Mouse (Mus musculus) intestine, embryonic 16.5 days (tissue): ENCODE data around the gene Dagla. TPM values are rescaled to one million over a fixed set of nuclear protein-coding genes. Genes with fewer than 3 reads are reported as not detected.
A peak's percentile ranks its signal among the peaks of the same experiment; 100 is the strongest.

Experiments used
- ATAC-seq: fragments of 200-750 bp; cut with Nextera tagmentation; 2 replicates; pipeline ENCODE4 v1.8.0; 2017; ENCODE audit warnings: moderate TSS enrichment, moderate library complexity
- H3K27ac ChIP-seq: fragments of 300-500 bp; sonication (generic); 2 replicates; pipeline ENCODE4 v1.5.1; 2014; ENCODE audit warnings: mild to moderate bottlenecking, low read length
- H3K27me3 ChIP-seq: fragments of 300-500 bp; sonication (generic); replicated peaks from 2 replicates; pipeline ENCODE4 v1.6.1; 2014; ENCODE audit warnings: low read length, control low read depth, mixed read lengths; ENCODE audit not compliant: control insufficient read depth, insufficient read depth
- H3K36me3 ChIP-seq: fragments of 300-500 bp; sonication (generic); 2 replicates; pipeline ENCODE4 v1.6.1; 2014; ENCODE audit warnings: low read length, control low read depth; ENCODE audit not compliant: control insufficient read depth, insufficient read depth
- H3K4me1 ChIP-seq: fragments of 300-500 bp; sonication (generic); 2 replicates; pipeline ENCODE4 v1.6.1; 2014; ENCODE audit warnings: low read length, control low read depth, mixed read lengths; ENCODE audit not compliant: control insufficient read depth, insufficient read depth
- H3K4me2 ChIP-seq: fragments of 300-500 bp; sonication (generic); 2 replicates; pipeline ENCODE4 v1.6.1; 2014; ENCODE audit warnings: low read depth, low read length, control low read depth
- H3K4me3 ChIP-seq: fragments of 300-500 bp; sonication (generic); 2 replicates; pipeline ENCODE4 v1.5.1; 2014; ENCODE audit warnings: mild to moderate bottlenecking, low read length
- H3K9ac ChIP-seq: fragments of 300-500 bp; sonication (generic); 2 replicates; pipeline ENCODE4 v1.6.1; 2014; ENCODE audit warnings: low read depth, low read length
- H3K9me3 ChIP-seq: fragments of 300-500 bp; sonication (generic); 2 replicates; pipeline ENCODE4 v1.6.1; 2016; ENCODE audit warnings: low read length, control low read depth; ENCODE audit not compliant: control insufficient read depth
- WGBS: fragments of 180-500 bp; shearing (Covaris S2); extraction: QIAGEN DNeasy Blood & Tissue Kit; methylation state at CpG from one replicate; pipeline ENCODE4 v1.1.7; 2014; 5-methylcytosine and 5-hydroxymethylcytosine counted together
- polyA plus RNA-seq: library from polyadenylated mRNA; unstranded; fragments of >200 nt; fragmentation: Nextera tagmentation; extraction: Ambion mirVana; gene quantifications from 2 replicates; pipeline ENCODE4 v1.2.1, GENCODE M21; 2015

The Dagla gene
- polyA plus RNA-seq, 1 experiment from 2014 or later = 2.6 TPM

DNA sequence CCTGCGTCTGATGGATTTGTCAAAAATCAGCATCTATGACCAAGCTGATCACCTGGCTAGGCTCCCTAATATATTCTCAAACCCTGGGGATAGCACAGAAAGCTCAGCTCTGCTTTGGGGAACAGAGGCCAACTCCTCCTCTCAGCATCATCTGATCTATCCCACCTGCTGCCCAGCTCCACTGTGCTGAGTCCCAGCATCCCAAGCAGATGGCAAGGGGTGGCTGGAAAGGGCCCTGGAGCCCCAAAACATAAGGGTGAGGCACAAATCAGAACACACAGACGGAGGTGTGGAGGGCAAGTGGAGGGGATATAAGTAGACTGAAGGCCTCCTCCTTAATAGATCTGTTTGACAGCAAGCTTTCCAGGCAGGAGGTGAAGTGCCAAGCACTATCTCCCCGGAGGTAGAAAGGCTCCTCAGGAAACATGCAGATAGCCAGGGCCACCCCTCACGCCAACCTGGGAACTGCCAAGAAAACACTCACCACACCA is 2.8 kb downstream of the Dagla start:
- H3K4me1 ChIP-seq = peaks cover 24% of the 10 kb centered on the region
- WGBS = 84% methylated on average over 4 of the region's 4 CpGs
- H3K27ac ChIP-seq = no peak overlapping the region
- H3K9ac ChIP-seq = no peak overlapping the region
- no peaks in the 10 kb centered on the region for H3K9me3 ChIP-seq
- H3K27me3 ChIP-seq = no peaks in the 10 kb centered on the region
- H3K4me3 ChIP-seq = no peak overlapping the region
- no peaks in the 10 kb centered on the region for H3K36me3 ChIP-seq
- no peak for ATAC-seq
- no peak overlapping the region for H3K4me2 ChIP-seq

DNA sequence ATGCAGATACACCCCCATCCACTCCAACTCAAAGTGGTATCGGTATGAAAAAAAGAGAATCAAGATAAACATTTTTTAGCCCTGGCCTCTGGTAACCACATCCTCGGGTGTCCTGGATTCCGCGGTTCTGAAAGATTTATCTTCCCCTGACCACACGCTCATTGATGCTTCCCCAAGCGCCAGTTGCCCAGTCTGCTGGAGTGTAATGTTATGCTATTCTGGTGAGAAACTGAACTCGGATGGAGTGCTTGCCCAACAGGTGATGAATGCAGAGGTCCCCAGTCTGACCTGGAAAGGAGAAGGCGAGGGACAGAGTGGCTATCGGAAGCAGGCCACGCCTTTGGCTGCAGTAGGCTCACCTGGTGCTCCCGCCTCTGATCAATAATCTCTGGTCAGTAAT is 3.4 kb downstream of the Dagla start:
- WGBS = 57% methylated on average over 11 of the region's 11 CpGs
- peaks cover 30% of the 10 kb centered on the region for H3K4me1 ChIP-seq

DNA sequence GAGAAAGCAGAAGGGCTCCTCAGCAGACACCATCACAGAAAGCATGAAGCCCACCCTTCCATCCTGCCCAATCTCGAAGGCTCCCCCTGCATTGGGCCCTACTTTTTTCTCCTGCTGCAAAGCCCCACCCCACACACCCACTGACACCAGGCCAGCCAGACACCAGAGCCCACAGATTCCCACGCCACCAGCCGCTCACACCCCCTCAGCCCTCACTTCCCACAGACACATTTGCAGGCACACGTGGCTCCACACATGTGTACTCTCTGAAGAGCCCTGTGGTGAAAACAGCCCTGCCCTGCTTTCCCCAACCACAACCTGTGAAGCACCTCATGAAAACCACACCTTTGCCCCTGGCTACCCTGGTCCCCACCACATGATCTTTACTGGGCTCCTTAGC is 3.9 kb downstream of the Dagla start:
- WGBS = 67% methylated on average over 4 of the region's 4 CpGs
- H3K27me3 ChIP-seq = no peaks in the 10 kb centered on the region
- H3K36me3 ChIP-seq = no peaks in the 10 kb centered on the region
- ATAC-seq = no peak
- H3K9ac ChIP-seq = no peak overlapping the region
- H3K4me2 ChIP-seq = no peak overlapping the region
- peaks cover 35% of the 10 kb centered on the region for H3K4me1 ChIP-seq
- H3K27ac ChIP-seq = no peak overlapping the region
- H3K4me3 ChIP-seq = no peak overlapping the region
- no peaks in the 10 kb centered on the region for H3K9me3 ChIP-seq

More for the DNA sequence above, 3.4 kb downstream of the Dagla start:
- ATAC-seq = no peak
- H3K4me3 ChIP-seq = no peak overlapping the region
- H3K9me3 ChIP-seq = no peaks in the 10 kb centered on the region
- no peaks in the 10 kb centered on the region for H3K27me3 ChIP-seq
- H3K36me3 ChIP-seq = no peaks in the 10 kb centered on the region
- H3K4me2 ChIP-seq = no peak overlapping the region
- H3K27ac ChIP-seq = no peak overlapping the region
- no peak overlapping the region for H3K9ac ChIP-seq

DNA sequence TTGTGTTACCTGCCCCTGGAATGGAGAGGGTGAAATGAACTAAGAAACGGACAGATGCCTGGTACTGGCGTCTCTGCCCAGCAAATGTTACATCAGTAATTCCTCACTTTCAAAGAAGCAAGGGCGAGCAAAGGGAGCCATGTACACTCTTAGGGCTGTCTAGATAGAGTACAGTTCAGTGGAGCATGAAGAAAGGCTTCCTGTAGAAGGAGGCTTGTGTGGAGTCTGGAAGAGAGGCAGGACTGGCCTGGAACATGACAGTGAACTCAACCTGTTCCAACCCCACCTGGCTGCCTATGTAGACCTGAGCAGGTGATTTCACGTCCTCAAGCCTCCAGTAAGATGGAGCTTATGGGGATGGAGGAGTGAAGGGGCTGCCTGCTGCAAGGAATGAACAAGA is 6.4 kb downstream of the Dagla start:
- 78% methylated on average over 4 of the region's 4 CpGs for WGBS
- no peak overlapping the region for H3K4me3 ChIP-seq
- H3K27me3 ChIP-seq = no peaks in the 10 kb centered on the region

DNA sequence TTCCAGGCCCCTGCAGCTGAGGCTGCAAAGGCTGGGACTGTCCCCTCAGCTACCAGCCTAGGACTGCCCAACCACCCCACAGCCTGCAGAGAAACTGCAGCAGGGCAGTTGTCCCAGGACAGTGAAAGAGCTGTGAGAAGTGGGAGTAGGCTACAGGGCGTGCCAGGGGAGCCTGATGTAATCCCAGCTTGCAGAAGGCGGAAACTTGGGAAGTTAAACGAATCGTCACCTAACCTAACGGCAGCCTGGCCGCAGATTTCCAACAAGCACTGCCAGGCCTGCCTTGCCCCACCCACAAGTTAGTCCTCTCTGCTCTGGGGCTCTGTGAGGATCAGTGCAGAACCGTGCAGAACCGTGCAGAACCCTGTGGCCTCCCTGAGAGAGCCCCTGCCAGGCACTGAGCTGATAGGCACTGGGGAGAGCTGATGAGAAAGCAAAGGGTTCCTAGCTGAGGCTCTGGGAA is 7.6 kb downstream of the Dagla start:
- ATAC-seq = peak; percentile 68
- Histone ChIP-seq H3K27ac (peak overlapping the region; percentile 90), H3K27me3 (no peaks in the 10 kb centered on the region), H3K4me1 (peaks cover 54% of the 10 kb centered on the region), H3K9me3 (no peaks in the 10 kb centered on the region), H3K36me3 (no peaks in the 10 kb centered on the region), H3K4me2 (peak overlapping the region; percentile 16; the same call in 1 of the 2 replicates), H3K4me3 (no peak overlapping the region), H3K9ac (peak overlapping the region; percentile 61)
- WGBS = 19% methylated on average over 8 of the region's 8 CpGs

More for the DNA sequence above, 6.4 kb downstream of the Dagla start:
- Histone ChIP-seq H3K27ac (0 out of 2 replicates have a peak overlapping the region, but pooled peaks have one; percentile 13), H3K9me3 (no peaks in the 10 kb centered on the region), H3K36me3 (no peaks in the 10 kb centered on the region), H3K9ac (no peak overlapping the region), H3K4me1 (peaks cover 46% of the 10 kb centered on the region), H3K4me2 (no peak overlapping the region)
- no peak for ATAC-seq

DNA sequence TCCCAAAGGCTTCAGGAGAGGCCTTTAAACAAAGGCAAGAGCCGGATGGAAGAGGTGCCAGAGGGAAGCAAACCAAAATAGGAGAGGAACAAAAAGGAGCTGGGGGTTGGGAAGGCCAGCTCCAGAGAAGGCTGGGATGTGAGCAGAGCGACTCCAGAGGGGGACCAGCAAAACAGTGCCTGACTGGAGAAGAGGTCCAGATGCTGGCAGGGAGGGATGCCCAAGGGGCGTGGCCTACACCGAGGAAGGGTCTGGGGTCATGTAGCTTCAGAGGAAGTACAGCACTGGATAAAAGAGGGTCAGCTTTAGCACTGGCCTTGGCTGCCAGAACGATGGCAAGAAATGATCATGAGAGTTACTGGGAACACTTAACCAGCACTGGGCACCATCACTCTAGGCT is 8.4 kb downstream of the Dagla start:
- H3K9ac ChIP-seq = peak overlapping the region; percentile 61; the same call in 1 of the 2 replicates
- no peak overlapping the region for H3K4me2 ChIP-seq
- ATAC-seq = peak; percentile 5; the same call in 1 of the 2 replicates
- WGBS = 39% methylated on average over 5 of the region's 5 CpGs
- peaks cover 62% of the 10 kb centered on the region for H3K4me1 ChIP-seq
- peak overlapping the region; percentile 90 for H3K27ac ChIP-seq
- H3K9me3 ChIP-seq = no peaks in the 10 kb centered on the region
- H3K27me3 ChIP-seq = no peaks in the 10 kb centered on the region
- H3K4me3 ChIP-seq = no peak overlapping the region
- H3K36me3 ChIP-seq = no peaks in the 10 kb centered on the region

DNA sequence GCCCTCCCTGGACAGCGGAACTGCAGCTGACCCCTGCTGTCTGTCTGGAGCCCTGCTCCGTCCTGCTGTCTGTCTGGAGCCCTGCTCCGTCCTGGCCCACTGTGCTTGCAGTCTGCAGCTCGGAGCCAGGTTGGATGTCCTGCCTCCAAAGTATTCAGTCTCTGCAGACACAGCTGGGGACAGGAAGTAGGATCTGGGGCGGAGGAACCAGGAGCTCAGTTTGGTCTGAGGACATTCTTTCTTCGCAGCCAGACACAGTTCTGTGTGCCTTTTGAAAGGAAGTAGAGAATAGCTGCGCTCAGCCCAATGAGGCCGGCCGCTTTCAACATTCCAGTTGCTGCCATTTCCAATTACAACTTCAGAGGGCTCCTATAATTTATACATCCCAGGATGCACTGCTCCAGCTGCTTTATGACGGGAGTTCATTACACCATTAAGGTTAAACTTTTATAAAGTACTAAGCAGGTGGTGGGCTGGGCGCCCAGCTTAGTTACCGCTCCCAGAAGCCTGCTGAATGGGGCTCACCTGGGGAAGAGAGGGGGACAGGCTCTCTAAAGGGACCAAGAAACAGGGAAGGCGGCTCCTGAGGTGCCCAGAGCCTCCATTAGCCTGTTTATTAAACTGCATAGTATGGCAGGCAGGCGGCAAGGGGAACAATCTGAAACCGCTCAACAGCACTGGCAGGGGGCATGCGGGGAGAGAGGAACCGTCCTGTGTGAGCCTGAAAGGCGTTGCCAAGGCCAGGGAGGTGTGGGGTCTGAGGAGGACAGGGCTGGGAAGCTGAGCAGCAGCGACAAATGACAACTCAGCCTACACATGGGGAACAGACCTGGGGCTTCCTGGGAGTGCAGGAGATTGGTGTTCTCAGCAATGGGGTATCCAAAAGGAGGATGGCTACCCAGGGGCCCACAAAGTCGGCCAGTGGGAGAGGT is 9.8 kb downstream of the Dagla start:
- Histone ChIP-seq H3K4me1 (peaks cover 75% of the 10 kb centered on the region), H3K4me2 (peak overlapping the region; percentile 31; the same call in 1 of the 2 replicates)

DNA sequence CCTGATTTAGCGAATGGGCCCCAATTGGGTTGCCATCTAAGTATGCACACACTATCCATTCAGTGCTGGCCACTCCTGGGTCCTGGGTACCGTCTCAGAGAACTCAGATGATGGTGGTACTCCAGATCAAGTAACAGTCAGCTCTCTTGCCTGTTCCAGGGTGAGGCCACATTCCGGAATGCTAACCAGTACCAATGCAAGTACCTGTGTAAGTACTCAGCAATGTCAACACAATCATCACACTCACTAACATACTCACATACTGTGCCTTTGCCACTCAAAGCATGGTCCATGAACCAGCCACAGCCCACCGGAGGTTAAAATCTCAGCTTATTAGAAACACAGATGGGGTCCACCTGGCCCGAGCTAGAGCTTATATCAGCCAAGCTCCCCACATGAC is 10.7 kb downstream of the Dagla start:
- ATAC-seq = no peak
- Histone ChIP-seq H3K9ac (no peak overlapping the region; the same call in 1 of the 2 replicates), H3K4me3 (no peak overlapping the region), H3K36me3 (no peaks in the 10 kb centered on the region), H3K4me2 (no peak overlapping the region), H3K9me3 (no peaks in the 10 kb centered on the region), H3K27me3 (no peaks in the 10 kb centered on the region), H3K27ac (peak overlapping the region; percentile 90; the same call in 1 of the 2 replicates), H3K4me1 (peaks cover 81% of the 10 kb centered on the region)
- WGBS = 81% methylated on average over 5 of the region's 5 CpGs

More for the DNA sequence above, 9.8 kb downstream of the Dagla start:
- Histone ChIP-seq H3K4me3 (no peak overlapping the region), H3K27ac (peak overlapping the region; percentile 90), H3K36me3 (no peaks in the 10 kb centered on the region), H3K9me3 (no peaks in the 10 kb centered on the region), H3K27me3 (no peaks in the 10 kb centered on the region), H3K9ac (peak overlapping the region; percentile 54)
- ATAC-seq = 0 out of 2 replicates have a peak, but pooled peaks have one; percentile 8
- 36% methylated on average over 20 of the region's 20 CpGs for WGBS

DNA sequence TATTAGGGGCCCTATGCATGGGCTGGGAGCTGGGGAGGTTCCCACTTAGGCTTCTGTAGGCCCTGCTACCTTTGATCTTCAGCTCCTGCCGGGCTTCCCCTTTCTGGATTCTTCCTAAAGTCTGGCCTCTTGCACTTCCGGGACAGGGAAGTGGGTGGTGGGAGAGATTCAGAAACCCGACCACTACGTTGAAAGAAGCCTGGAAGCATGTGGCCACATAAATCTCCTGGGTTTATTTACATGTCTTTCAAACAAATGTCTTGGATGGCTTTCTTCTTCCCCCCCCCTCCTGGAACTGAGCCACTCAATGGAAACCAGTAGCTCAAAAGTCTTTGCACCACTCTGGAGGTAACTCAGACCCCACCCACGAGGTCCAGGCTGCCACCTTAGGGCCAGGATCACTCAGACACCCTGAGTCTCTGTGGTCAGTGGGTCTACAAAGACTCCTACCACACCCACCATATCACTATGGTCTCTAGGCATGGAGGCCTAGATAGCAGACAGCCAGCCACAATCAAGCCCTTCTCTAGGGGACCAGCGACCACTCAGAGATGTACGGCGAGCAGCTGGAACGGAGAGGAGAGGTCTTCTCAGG is 12.7 kb downstream of the Dagla start:
- Histone ChIP-seq H3K27me3 (no peaks in the 10 kb centered on the region), H3K4me3 (no peak overlapping the region), H3K9me3 (no peaks in the 10 kb centered on the region), H3K9ac (0 out of 2 replicates have a peak overlapping the region, but pooled peaks have one; percentile 17), H3K27ac (peak overlapping the region; percentile 62), H3K36me3 (no peaks in the 10 kb centered on the region), H3K4me2 (no peak overlapping the region), H3K4me1 (peaks cover 74% of the 10 kb centered on the region)
- ATAC-seq = no peak
- WGBS = 46% methylated on average over 9 of the region's 9 CpGs
